12 mouse cellular contexts compared by ENCODE assay signal in the genomic region with DNA sequence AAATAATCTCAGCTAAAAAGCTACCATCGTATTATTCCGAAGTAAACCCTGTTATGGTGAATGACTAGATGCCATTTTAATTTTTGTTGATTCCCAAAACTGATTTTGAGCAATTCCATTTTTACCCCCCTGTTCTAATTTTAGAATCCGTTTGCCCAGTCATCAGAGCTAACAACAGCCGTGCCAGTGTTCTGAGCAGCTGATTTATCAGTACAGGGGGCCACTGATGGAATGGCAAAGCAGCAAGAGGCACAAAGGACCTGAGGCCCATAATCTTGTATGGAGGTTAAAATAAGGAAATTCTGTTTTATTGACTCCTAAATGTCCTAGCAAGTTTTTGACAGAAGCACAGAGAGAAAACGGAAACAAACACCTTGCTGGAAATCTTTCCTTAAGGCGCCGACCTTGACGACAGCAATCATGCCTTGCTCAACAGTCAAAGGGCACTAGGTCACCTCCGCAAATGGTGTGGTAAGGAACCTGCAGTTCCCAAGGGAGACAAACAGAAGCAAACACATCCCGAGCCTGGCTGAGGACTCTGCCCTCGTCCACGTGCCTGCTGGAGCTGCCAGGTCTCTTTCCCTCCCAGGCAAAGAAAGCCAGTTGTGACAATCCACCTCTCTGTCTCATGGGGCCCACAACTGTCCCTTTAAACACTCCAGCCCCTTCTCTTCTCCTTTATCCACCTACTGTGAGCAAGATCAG. TPM values are rescaled to one million over a fixed set of nuclear protein-coding genes. Genes with fewer than 3 reads are reported as not detected.
DNase-seq lines count a peak whose midpoint lies in the region; TF ChIP-seq lines count a peak whose summit lies in the region.
"Had no signal": no experiment of that assay in that cellular context is flagged by ENCODE, and none has a peak within 500 bp of the region (broad histone marks: within the 10 kb centered on the region; RNA-seq: fewer than 3 reads in every experiment).

No protein-coding gene starts in this region.

- H3K9me3 ChIP-seq in forebrain, embryonic 10.5 days: no peaks in the 10 kb centered on the region
- H3K9me3 ChIP-seq: forebrain, embryonic 12.5 days; G1E had no signal

- H3K4me1 ChIP-seq in heart, adult 2 months (ENCODE audit: control insufficient read depth, insufficient read depth, low read length): peaks cover 2% of the 10 kb centered on the region; the same call in 1 of the 2 replicates
- no peaks in the 10 kb centered on the region for H3K4me1 ChIP-seq in forebrain, embryonic 10.5 days
- H3K4me1 ChIP-seq: forebrain, embryonic 12.5 days had no signal

- no peaks in the 10 kb centered on the region for H3K27me3 ChIP-seq in heart, adult 2 months (ENCODE audit: control insufficient read depth, insufficient read depth, low read length)
- H3K27me3 ChIP-seq in forebrain, embryonic 10.5 days (ENCODE audit: poor library complexity, severe bottlenecking): no peaks in the 10 kb centered on the region
- H3K27me3 ChIP-seq: forebrain, embryonic 12.5 days had no signal

- TF ChIP-seq CTCF in heart, adult 2 months (IDR thresholded peaks at IDR 0.05): no peak
- TF ChIP-seq CTCF in layer of hippocampus, adult 2 months (conservative IDR thresholded peaks at IDR 0.05): no peak

- peak; percentile 79; the same call in 1 of the 2 replicates for TF ChIP-seq EP300 in heart, adult 2 months (IDR thresholded peaks at IDR 0.05; ENCODE audit: insufficient read depth, low read depth, low read length)

- peak overlapping the region; percentile 76 for H3K27ac ChIP-seq in heart, adult 2 months
- no peak overlapping the region for H3K27ac ChIP-seq in forebrain, embryonic 10.5 days
- H3K27ac ChIP-seq in layer of hippocampus, adult 2 months: no peak overlapping the region
- H3K27ac ChIP-seq: forebrain, embryonic 12.5 days had no signal

- DNase-seq in adrenal gland, postnatal 14 days: peak; percentile 52
- DNase-seq in adrenal gland, adult 8-10 months: no peak
- peak; percentile 47 to 78 for DNase-seq in heart, adult 2 months
- peak; percentile 16 for DNase-seq in heart, postnatal 25 days (ENCODE audit: low spot score)
- peak; percentile 29 to 49 for DNase-seq in kidney, postnatal 4 days
- DNase-seq in forebrain, embryonic 10.5 days (ENCODE audit: extremely low spot score, low spot score): no peak
- DNase-seq in cerebellum, adult 11-12 months: no peak
- no peak for DNase-seq in layer of hippocampus, adult 2 months (ENCODE audit: low spot score in 2 of 2)
- DNase-seq: gastrocnemius, postnatal 14 days had no signal

- TF ChIP-seq POLR2A in heart, adult 2 months (IDR thresholded peaks at IDR 0.05; ENCODE audit: insufficient read depth, low read depth, low read length): no peak

- 44% methylated on average over 12 of the region's 12 CpGs for WGBS in heart, adult 2 months
- 81% methylated on average over 12 of the region's 12 CpGs for WGBS in forebrain, embryonic 10.5 days

- intact Hi-C loops in heart, adult 2 months (cut with DNase I): no loop called here
- intact Hi-C loops in heart, postnatal 25 days (cut with DNase I): no loop called here

- no peak overlapping the region for H3K4me3 ChIP-seq in heart, adult 2 months
- H3K4me3 ChIP-seq in forebrain, embryonic 10.5 days: no peak overlapping the region
- no peak overlapping the region for H3K4me3 ChIP-seq in layer of hippocampus, adult 2 months
- H3K4me3 ChIP-seq: forebrain, embryonic 12.5 days had no signal

- no peaks in the 10 kb centered on the region for H3K79me2 ChIP-seq in heart, adult 2 months (replicated peaks; ENCODE audit: control insufficient read depth, insufficient read depth, low read length)

- H3K36me3 ChIP-seq in heart, adult 2 months (ENCODE audit: control insufficient read depth, insufficient read depth, low read length): peaks cover 3% of the 10 kb centered on the region; the same call in 1 of the 2 replicates
- H3K36me3 ChIP-seq in forebrain, embryonic 10.5 days (replicated peaks): no peaks in the 10 kb centered on the region
- H3K36me3 ChIP-seq: forebrain, embryonic 12.5 days; G1E had no signal

- H3K9ac ChIP-seq in heart, adult 2 months (ENCODE audit: low read depth, low read length): no peak overlapping the region
- H3K9ac ChIP-seq: forebrain, embryonic 12.5 days had no signal

RNA-seq across cellular contexts. Expression of gene Tmem252, which starts 9.4 kb away (rescaled TPM):
- total RNA-seq in adrenal gland, postnatal 14 days (2021): 0.30 and 0.33 TPM in 2 replicates
- total RNA-seq in adrenal gland, adult 8-10 months (2022): under 1 TPM; 0.09 to 0.24 (median 0.16) TPM
- total RNA-seq in heart, adult 2 months (2021): under 1 TPM; 0.08 to 0.11 TPM
- 0.10 and 0.15 TPM in 2 replicates for polyA plus RNA-seq in heart, adult 2 months (2012; rRNA removed)
- total RNA-seq in heart, postnatal 25 days (2021): under 1 TPM; 0.08 to 0.13 TPM
- polyA plus RNA-seq in forebrain, embryonic 10.5 days (2016; fragmentation: Nextera tagmentation; extraction: Ambion mirVana): 0.31 and 0.33 TPM in 2 replicates
- total RNA-seq in layer of hippocampus, adult 2 months (2021): under 1 TPM; 0.20 to 0.33 TPM
- total RNA-seq: megakaryocyte, adult 5-6 weeks had no signal
- polyA plus RNA-seq: G1E had no signal

Comparison
In these comparisons a context has a peak if more than half of its experiments do, and no peak if none do; other contexts are left out.
1. DNase-seq: peak in adrenal gland, postnatal 14 days (single experiment), heart, adult 2 months (2 of 2), heart, postnatal 25 days (single experiment) and kidney, postnatal 4 days (2 of 2); none in adrenal gland, adult 8-10 months (single experiment), forebrain, embryonic 10.5 days (single experiment), cerebellum, adult 11-12 months (single experiment) and layer of hippocampus, adult 2 months (0 of 2).